Comparison of ENCODE assay signal across 27 mouse cellular contexts in genomic region chr11:102496206-102496605, GRCm38 (mm10). TPM values are rescaled to one million over a fixed set of nuclear protein-coding genes. Genes with fewer than 3 reads are reported as not detected.
A peak's percentile ranks its signal among the peaks of the same experiment; 100 is the strongest.
DNase-seq lines count a peak whose midpoint lies in the region; ATAC-seq and TF ChIP-seq lines count a peak whose summit lies in the region.
"Had no signal": no experiment of that assay in that cellular context is flagged by ENCODE, and none has a peak within 500 bp of the region (broad histone marks: within the 10 kb centered on the region; RNA-seq: fewer than 3 reads in every experiment).

No protein-coding gene starts in this region.

- H3K36me3 ChIP-seq in heart, embryonic 11.5 days (ENCODE audit: control insufficient read depth, insufficient read depth, low read length): peaks cover 6% of the 10 kb centered on the region; the same call in 1 of the 2 replicates
- H3K36me3 ChIP-seq in C2C12 (ENCODE audit: control insufficient read depth, insufficient read depth): peaks cover 69% of the 10 kb centered on the region
- H3K36me3 ChIP-seq in MEL (ENCODE audit: control insufficient read depth in 1 of 2, insufficient read depth in 2 of 2, low read length in 2 of 2): peaks cover 2 to 33% of the 10 kb centered on the region in 2 experiments; a peak in 2 of 4 replicates

- no peak for TF ChIP-seq EP300 in MEL (IDR thresholded peaks at IDR 0.05; ENCODE audit: low read depth in 1 of 2, low read length in 2 of 2)

- ATAC-seq in heart, embryonic 11.5 days (replicated peaks; ENCODE audit: insufficient number of reproducible peaks, low FRiP score, low TSS enrichment): no peak
- ATAC-seq: forebrain, embryonic 16.5 days; hindbrain, embryonic 16.5 days; Patski had no signal

- H3K27ac ChIP-seq in heart, embryonic 11.5 days (ENCODE audit: low read depth, low read length): no peak overlapping the region
- no peak overlapping the region for H3K27ac ChIP-seq in MEL (ENCODE audit: control insufficient read depth, low read depth, low read length)
- H3K27ac ChIP-seq: forebrain, embryonic 10.5 days; heart, embryonic 15.5 days; kidney, postnatal 0 days; midbrain, embryonic 12.5 days; neural tube, embryonic 13.5 days had no signal

- H3K27me3 ChIP-seq in heart, embryonic 11.5 days (ENCODE audit: control insufficient read depth, insufficient read depth, low read length): no peaks in the 10 kb centered on the region
- no peaks in the 10 kb centered on the region for H3K27me3 ChIP-seq in C2C12 (ENCODE audit: control insufficient read depth, insufficient read depth, insufficient read length)
- no peaks in the 10 kb centered on the region for H3K27me3 ChIP-seq in MEL (ENCODE audit: control insufficient read depth in 1 of 2, insufficient read depth in 2 of 2, low read length in 2 of 2)
- H3K27me3 ChIP-seq: CH12.LX; heart, embryonic 15.5 days; megakaryocyte, embryonic 14.5 days; midbrain, embryonic 12.5 days; neural tube, embryonic 13.5 days; Patski had no signal

- H3K4me3 ChIP-seq in heart, embryonic 11.5 days (ENCODE audit: low read depth, low read length): no peak overlapping the region
- H3K4me3 ChIP-seq in C2C12 (ENCODE audit: insufficient read depth, poor library complexity, severe bottlenecking): no peak overlapping the region
- no peak overlapping the region for H3K4me3 ChIP-seq in MEL (ENCODE audit: control insufficient read depth in 1 of 2, insufficient read depth in 1 of 2, low read depth in 2 of 2, low read length in 2 of 2)
- H3K4me3 ChIP-seq: forebrain, embryonic 10.5 days; heart, embryonic 15.5 days; megakaryocyte, embryonic 14.5 days; midbrain, embryonic 12.5 days; neural tube, embryonic 13.5 days had no signal

- WGBS in heart, embryonic 11.5 days (ENCODE audit: insufficient replicate concordance): 86% methylated on average over 2 of the region's 2 CpGs

- H3K79me3 ChIP-seq in C2C12 (ENCODE audit: low read depth): no peaks in the 10 kb centered on the region

- H3K79me2 ChIP-seq in C2C12 (ENCODE audit: control insufficient read depth, insufficient read depth): no peaks in the 10 kb centered on the region
- no peaks in the 10 kb centered on the region for H3K79me2 ChIP-seq in MEL (ENCODE audit: control insufficient read depth, insufficient read depth, low read length, poor library complexity)

- TF ChIP-seq RAD21 in MEL (IDR thresholded peaks at IDR 0.05; ENCODE audit: low read depth, low read length): no peak

- H3K4me2 ChIP-seq in heart, embryonic 11.5 days: no peak overlapping the region
- H3K4me2 ChIP-seq: heart, embryonic 15.5 days; liver, embryonic 11.5 days; midbrain, embryonic 12.5 days; neural tube, embryonic 13.5 days had no signal

- no peak for TF ChIP-seq POLR2A in MEL (IDR thresholded peaks at IDR 0.05; ENCODE audit: control insufficient read depth in 1 of 2, insufficient read depth in 1 of 2, low read depth in 1 of 2, low read length in 2 of 2, poor library complexity in 1 of 2)

- TF ChIP-seq CTCF in C2C12 (IDR thresholded peaks at IDR 0.05; ENCODE audit: control insufficient read depth, insufficient read depth, insufficient read length): no peak
- no peak for TF ChIP-seq CTCF in MEL (IDR thresholded peaks at IDR 0.05 in 2 of 3, conservative IDR thresholded peaks at IDR 0.05 in 1 of 3; ENCODE audit: control insufficient read depth in 1 of 3, insufficient read depth in 1 of 3, low read depth in 2 of 3, low read length in 3 of 3, poor library complexity in 1 of 3, severe bottlenecking in 1 of 3)

- peak; percentile 55 for DNase-seq in heart, adult 11 months
- DNase-seq in MEL (ENCODE audit: low read depth, low spot score): no peak
- DNase-seq in lung, postnatal 14 days: peak; percentile 17
- no peak for DNase-seq in embryo, embryonic 10.5 days (ENCODE audit: low spot score)
- no peak for DNase-seq in spleen, adult 12 weeks (ENCODE audit: low spot score)
- DNase-seq in layer of hippocampus, adult 9-11 months: no peak
- DNase-seq: adrenal gland, postnatal 14 days; B cell, adult 2 months; cerebellum, adult 18-20 months; cerebellum, postnatal 14 days; kidney, adult 18-20 months; kidney, postnatal 4 days; right cerebral cortex, postnatal 4 days; thymus, postnatal 14 days had no signal

- no peak overlapping the region for H3K9ac ChIP-seq in heart, embryonic 11.5 days (ENCODE audit: low read depth, low read length)
- H3K9ac ChIP-seq in MEL (ENCODE audit: control insufficient read depth, low read depth, low read length, poor library complexity, severe bottlenecking): no peak overlapping the region
- H3K9ac ChIP-seq: heart, embryonic 15.5 days; midbrain, embryonic 12.5 days; neural tube, embryonic 13.5 days had no signal

- no peaks in the 10 kb centered on the region for H3K9me3 ChIP-seq in heart, embryonic 11.5 days (replicated peaks; ENCODE audit: control insufficient read depth, low read length)
- H3K9me3 ChIP-seq in MEL (replicated peaks; ENCODE audit: insufficient read depth, low read length): no peaks in the 10 kb centered on the region
- H3K9me3 ChIP-seq: forebrain, embryonic 10.5 days; heart, embryonic 15.5 days; megakaryocyte, embryonic 14.5 days; midbrain, embryonic 12.5 days; neural tube, embryonic 13.5 days had no signal

- H3K4me1 ChIP-seq in heart, embryonic 11.5 days (ENCODE audit: control insufficient read depth, insufficient read depth, low read length): 0 out of 2 replicates have a peak, but pooled peaks cover 4% of the 10 kb centered on the region
- H3K4me1 ChIP-seq in MEL (ENCODE audit: control insufficient read depth in 1 of 2, insufficient read depth in 2 of 2, low read length in 2 of 2): no peaks in the 10 kb centered on the region
- H3K4me1 ChIP-seq: forebrain, embryonic 10.5 days; midbrain, embryonic 12.5 days; neural tube, embryonic 13.5 days had no signal

- no peak overlapping the region for H3ac ChIP-seq in C2C12 (ENCODE audit: control insufficient read depth, insufficient read length, low read depth)

TF ChIP-seq in C2C12, 6 proteins besides CTCF, POLR2A, EP300 and RAD21:
- TF ChIP-seq CEBPB (IDR thresholded peaks at IDR 0.05; ENCODE audit: low read depth) (no peak), MAX (IDR thresholded peaks at IDR 0.05) (no peak), MYOD1 (IDR thresholded peaks at IDR 0.05; ENCODE audit: control insufficient read depth, insufficient read length, low read depth) (peak; percentile 31), FOSL1 (IDR thresholded peaks at IDR 0.05; ENCODE audit: insufficient read depth, low read length, poor library complexity, severe bottlenecking) (no peak), MYOG (IDR thresholded peaks at IDR 0.05; ENCODE audit: control insufficient read depth, extremely low read depth, insufficient read length) (no peak)
TF ChIP-seq in C2C12: peak in this region for 1.

TF ChIP-seq in MEL, 35 proteins besides CTCF, POLR2A, EP300 and RAD21:
- TF ChIP-seq POLR2AphosphoS2 (IDR thresholded peaks at IDR 0.05; ENCODE audit: low read length): 0 out of 2 replicates have a peak, but pooled peaks have one; percentile 4
- no peak for TF ChIP-seq MAFK (IDR thresholded peaks at IDR 0.05; ENCODE audit: borderline replicate concordance, low read depth, low read length)

RNA-seq across cellular contexts. Expression of gene Itga2b, which starts 26.3 kb away (rescaled TPM):
- 8.5 and 15.8 TPM in 2 replicates for polyA plus RNA-seq in heart, embryonic 11.5 days (2014; fragmentation: Nextera tagmentation; extraction: Ambion mirVana)
- 1.3 TPM for polyA plus RNA-seq in C2C12 (2012; fragmentation: generic; extraction: Trizol)
- total RNA-seq in MEL (2012; rRNA removed): 8.3 and 10.7 TPM in 2 replicates
- 10 to 100 TPM in 1 of 2 experiments, not detected in 1; 55.7 TPM for polyA plus RNA-seq in MEL (2012; ENCODE audit: insufficient read depth in 1 of 2, insufficient read length in 2 of 2, low read depth in 1 of 2, low replicate concordance in 2 of 2, missing spikeins in 1 of 2)

RNA-seq across cellular contexts. Expression of gene Fam171a2, which starts 48.7 kb away (rescaled TPM):
- 3.1 and 5.1 TPM in 2 replicates for polyA plus RNA-seq in heart, embryonic 11.5 days (2014; fragmentation: Nextera tagmentation; extraction: Ambion mirVana)
- polyA plus RNA-seq in C2C12 (2012; fragmentation: generic; extraction: Trizol) (6.3 TPM), MEL (2012; ENCODE audit: insufficient read depth in 1 of 2, insufficient read length in 2 of 2, low read depth in 1 of 2, low replicate concordance in 2 of 2, missing spikeins in 1 of 2) (1 to 10 TPM in 1 of 2 experiments, not detected in 1; 8.8 TPM)
- total RNA-seq in MEL (2012; rRNA removed): 1.8 and 2.0 TPM in 2 replicates
- total RNA-seq: CH12.LX had no signal

RNA-seq across cellular contexts. Expression of gene Gpatch8, which starts 60.0 kb away (rescaled TPM):
- 26.4 and 36.5 TPM in 2 replicates for polyA plus RNA-seq in heart, embryonic 11.5 days (2014; fragmentation: Nextera tagmentation; extraction: Ambion mirVana)
- 7.3 TPM for polyA plus RNA-seq in C2C12 (2012; fragmentation: generic; extraction: Trizol)
- 17.9 and 20.3 TPM in 2 replicates for total RNA-seq in MEL (2012; rRNA removed)
- 10 to 100 TPM; 25.8 to 29.7 TPM for polyA plus RNA-seq in MEL (2012; ENCODE audit: insufficient read depth in 1 of 2, insufficient read length in 2 of 2, low read depth in 1 of 2, low replicate concordance in 2 of 2, missing spikeins in 1 of 2)

Comparison
In these comparisons a context has a peak if more than half of its experiments do, and no peak if none do; other contexts are left out.
1. DNase-seq: peak in heart, adult 11 months (single experiment) and lung, postnatal 14 days (single experiment); none in MEL (single experiment), embryo, embryonic 10.5 days (single experiment), spleen, adult 12 weeks (single experiment) and layer of hippocampus, adult 9-11 months (single experiment).